Mouse (Mus musculus) C2C12 (cell line): ENCODE results near the gene Zfp51.
"Not testable (repeated sequence)": the region's sequence is repeated elsewhere in the genome, so short reads cannot be mapped to it uniquely, and the experiment has no call there.

ENCODE experiments used
- CEBPB ChIP-seq: IDR thresholded peaks from one replicate; pipeline ENCODE4 v1.6.1; 2011; ENCODE audit warnings: low read depth, mild to moderate bottlenecking, control low read depth, moderate library complexity
- CTCF ChIP-seq: IDR thresholded peaks from one replicate; pipeline ENCODE4 v1.5.1; 2011; ENCODE audit not compliant: control insufficient read depth, insufficient read depth, insufficient read length
- MAX ChIP-seq: IDR thresholded peaks from one replicate; pipeline ENCODE4 v1.6.1; 2011; ENCODE audit warnings: mild to moderate bottlenecking, control low read depth

- not testable (repeated sequence) for TF ChIP-seq CTCF, MAX, CEBPB
Observed at GRCm38 (mm10) chr17:21476351-21476750, 26.2 kb downstream of the Zfp51 start.
